Mouse (Mus musculus): Measurements from ENCODE around the gene Slc9a3.
A peak's percentile ranks its signal among the peaks of the same experiment; 100 is the strongest.

Gene Slc9a3

DNA sequence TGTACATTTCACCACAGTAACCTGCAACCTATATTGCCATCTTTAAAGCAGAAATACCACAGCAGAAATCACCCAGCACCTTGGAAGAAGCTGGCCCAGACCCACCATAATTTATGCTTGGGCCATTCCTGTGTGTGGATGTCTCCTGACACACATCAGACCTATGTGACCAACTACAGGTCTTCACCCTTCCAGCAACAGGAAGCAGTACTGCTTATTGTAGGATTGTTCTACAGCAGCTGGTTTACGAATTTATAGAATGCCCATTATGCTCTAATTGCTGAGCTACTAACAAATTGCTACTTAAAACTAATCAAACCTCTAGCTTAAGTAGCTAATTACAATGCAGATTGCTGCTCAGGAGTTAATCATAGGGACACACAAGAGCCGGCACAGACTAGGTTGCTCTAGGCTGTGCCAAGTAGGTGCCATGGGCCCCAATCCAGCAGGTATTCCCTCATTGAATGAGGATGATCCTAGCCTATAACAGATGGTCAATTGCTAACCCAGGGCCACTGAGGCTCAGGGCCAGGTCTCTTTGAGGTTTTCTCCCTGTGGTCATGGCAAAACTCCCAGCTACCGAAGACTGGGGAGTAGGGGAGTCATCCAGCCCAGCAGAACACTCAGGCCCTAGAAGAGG is 24.8 kb downstream of the Slc9a3 start:
- no peak for DNase-seq (ENCODE audit: low read depth)

DNA sequence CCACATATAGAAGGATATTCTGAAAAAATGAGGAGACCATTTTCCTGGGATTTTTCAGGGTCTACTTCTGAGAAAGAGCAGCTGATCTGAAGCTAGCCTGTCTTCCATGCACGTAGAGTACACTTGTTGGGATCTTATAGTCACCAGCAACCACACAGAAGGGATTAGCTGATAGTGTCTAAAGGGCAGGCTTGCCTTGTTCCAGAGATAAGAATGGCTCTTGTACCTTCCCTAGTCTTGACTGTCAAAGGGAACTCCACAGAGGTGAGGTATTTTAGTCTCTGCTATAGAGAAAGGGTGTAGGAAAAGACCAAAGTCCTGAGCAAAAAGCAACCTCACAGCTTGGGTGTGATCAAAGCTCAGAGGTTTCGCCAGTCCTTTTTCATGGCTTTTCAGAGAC is 26.1 kb downstream of the Slc9a3 start:
- DNase-seq (ENCODE audit: low read depth) = no peak

DNA sequence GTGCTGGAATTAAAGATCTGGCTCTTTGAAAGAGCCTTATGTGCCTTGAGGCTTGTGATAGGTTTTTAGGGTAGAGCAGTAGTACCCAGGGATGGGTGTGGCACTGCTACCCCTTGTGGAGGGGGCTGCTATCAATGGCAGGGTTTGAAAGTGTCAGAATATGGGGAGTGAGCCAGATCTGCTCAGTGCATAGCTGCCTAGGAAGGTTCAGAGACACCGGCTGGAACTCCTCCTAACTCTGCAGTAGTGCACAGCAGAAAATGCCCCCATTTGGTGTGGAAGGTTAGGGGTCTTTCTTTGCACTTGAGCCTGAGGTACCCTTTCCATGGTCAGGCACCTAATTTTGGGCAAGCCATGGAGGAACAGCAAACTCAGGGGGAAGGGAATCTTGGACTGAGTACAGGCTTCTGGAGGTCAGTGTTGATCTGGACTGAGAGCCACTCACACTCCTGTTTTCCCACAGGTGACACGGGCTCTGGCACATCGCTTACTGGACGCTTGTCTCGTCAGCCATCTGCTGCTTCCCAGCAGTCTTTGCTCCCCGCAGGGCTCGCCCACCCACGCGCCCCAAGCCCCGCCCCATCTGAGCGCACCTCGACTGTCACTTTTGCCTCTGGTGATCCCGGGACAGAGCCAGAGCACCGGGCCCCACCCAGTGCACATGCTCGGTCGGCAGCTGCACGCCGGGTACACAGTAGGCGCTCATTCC is 45.2 kb downstream of the Slc9a3 start:
- DNase-seq (ENCODE audit: low read depth) = no peak

DNA sequence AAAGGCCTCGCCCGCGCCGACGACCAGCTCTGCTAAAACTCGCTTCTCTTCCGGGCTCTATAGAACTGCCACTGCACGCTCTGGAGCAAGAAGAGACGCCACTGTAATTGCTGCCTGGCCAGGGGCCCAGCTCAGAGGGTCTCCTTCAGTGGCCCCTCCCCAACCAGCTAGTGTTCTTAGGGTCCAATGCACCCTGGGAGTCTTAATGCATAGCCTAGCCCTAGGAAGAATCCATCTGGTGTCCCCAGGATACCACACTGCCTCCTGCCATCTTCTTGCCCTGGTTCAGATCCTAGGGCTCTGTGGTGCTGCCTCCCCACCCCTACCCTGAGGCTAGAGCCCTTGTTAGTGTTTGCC is 45.8 kb downstream of the Slc9a3 start:
- no peak for DNase-seq (ENCODE audit: low read depth)

DNA sequence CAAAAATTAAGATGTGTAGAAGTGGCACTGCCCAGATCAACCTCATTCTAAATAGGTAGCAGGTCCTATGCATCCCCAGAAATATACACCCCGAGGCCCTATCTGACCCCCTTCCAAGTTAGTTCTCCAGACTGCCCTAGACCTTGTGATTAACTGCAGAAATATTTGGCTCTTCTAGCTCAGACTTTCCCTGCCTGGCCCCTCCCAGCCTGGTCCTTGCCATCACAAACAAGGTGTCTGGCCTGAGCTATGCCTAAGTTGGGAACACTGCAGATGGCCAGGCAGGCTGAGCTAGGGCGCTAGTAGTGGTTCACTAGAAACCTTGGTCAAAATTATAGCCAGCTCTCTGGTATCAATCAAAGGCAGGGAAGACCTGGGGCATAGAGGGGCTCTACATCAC is 46.2 kb downstream of the Slc9a3 start:
- no peak for DNase-seq (ENCODE audit: low read depth)

DNA sequence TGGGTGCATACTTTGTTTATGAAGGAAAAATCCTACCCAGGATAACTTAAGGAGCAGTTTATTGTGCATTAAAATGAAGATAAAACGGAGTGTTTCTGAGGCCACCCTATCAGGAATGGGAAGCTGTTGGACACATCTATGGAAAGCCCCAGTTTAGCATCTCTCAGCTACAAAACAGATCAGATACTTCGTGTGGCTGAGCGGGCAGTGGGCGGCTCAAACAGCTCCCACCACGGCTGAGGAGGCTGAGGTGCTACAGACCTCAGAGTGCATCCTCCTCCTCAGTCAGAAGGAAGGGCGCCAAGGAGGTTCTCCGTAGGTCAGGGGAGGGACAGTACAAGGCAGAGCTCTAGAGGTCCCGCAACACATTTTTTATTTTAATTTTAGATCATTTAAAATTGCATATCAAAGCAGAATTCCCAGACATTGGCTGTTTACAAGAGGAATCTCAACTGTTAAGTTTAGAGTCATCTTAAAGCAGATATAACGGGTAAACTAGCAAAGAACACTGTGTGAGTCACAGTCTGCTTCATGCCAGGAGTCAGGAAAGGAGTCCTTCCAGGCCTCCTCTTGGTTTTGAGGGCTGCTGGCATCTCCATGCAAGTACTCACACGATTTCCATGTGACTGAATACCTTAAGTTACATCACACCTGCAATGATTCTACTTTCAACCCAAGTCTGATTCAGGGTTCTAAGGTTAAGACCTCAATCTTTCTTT is 48.3 kb downstream of the Slc9a3 start:
- DNase-seq (ENCODE audit: low read depth) = no peak

DNA sequence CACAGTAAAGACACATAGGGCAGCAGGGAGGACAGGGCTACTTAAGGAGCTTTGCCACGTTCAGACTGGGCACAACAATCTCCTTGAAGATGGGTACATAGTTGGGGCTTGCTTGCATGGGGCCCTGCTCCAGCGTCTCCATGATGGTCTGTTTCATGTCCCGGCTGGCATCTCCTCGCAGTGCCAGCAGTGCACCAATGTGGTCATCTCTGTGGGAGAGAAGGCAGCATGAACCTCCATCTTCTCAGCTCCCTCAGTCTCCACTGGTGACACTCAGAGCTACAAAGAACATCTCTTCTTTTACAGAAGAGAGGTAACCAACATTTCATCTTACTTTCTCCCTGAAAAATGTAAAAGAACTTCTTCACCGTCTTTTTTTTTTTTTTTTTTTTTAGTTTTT is 50.8 kb downstream of the Slc9a3 start:
- no peak for DNase-seq (ENCODE audit: low read depth)

DNA sequence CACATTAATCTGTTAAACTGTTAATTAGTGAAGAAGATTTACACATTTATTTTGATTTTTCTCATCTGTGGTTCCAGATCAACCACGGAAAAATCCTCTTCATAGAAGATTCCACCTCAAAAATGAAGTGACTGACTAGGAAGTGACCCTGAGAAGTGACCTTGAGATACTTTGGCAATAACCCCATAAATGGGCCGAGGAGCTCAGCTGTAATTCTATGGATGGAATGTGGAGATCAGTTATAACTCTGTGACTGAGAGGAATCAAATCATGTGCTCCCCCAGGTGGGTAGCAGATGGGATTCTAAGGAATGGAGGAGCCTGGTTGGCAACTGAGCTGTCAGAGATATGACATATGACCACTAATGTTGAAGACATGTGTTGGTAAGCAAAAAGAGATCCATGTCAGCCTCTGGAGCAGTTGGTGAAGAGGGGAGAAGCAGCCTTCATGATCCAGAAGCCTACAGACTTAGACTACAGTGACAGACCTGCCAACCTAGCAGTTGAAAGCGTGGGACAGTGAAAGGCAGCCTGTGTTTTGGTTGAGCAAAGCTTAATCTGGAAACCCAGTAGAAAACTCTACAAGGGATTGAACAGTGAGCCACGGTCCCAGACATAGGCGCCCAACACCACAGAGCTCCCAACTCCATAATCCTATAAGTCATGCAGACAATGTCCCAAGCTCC is 61.9 kb downstream of the Slc9a3 start:
- no peak for DNase-seq (ENCODE audit: low read depth)

DNA sequence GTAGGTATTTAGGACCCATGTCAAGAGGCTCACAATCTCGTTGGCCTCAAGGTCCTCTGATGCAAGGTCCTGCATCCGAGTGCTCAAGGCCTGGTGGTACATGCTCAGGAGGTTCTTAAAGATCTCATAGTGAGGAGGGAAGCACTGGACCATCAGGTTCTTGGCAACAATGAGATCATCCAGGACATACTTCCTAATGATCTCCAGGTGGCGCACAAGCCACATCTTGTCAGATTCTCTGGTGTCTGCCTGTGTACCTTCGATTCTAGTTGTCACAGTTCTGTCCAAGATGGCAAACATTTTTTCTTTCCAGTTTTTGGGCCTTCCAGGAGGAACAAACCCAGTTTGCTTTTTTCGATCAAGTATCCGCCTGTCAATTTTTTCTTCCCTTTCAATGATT is 71.4 kb downstream of the Slc9a3 start:
- peak; percentile 54 for DNase-seq (ENCODE audit: low read depth)

DNA sequence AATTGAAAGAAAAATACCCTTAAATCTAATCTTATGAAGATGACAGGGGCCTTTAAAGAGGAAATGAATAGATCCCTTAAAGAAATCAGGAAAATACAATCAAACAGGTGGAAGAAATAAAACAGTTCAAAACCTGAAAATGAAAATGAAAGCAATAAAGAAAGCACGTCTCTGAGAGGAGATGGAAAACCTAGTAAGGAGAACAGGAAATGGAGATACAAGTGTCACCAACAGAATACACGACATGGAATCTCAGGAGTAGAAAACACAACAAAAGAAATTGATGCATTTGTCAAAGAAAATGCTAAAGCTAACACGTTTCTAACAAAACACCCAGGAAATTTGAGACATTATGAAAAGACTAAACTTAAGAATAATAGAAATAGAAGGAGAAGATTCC is 75.2 kb downstream of the Slc9a3 start:
- DNase-seq (ENCODE audit: low read depth) = no peak

DNA sequence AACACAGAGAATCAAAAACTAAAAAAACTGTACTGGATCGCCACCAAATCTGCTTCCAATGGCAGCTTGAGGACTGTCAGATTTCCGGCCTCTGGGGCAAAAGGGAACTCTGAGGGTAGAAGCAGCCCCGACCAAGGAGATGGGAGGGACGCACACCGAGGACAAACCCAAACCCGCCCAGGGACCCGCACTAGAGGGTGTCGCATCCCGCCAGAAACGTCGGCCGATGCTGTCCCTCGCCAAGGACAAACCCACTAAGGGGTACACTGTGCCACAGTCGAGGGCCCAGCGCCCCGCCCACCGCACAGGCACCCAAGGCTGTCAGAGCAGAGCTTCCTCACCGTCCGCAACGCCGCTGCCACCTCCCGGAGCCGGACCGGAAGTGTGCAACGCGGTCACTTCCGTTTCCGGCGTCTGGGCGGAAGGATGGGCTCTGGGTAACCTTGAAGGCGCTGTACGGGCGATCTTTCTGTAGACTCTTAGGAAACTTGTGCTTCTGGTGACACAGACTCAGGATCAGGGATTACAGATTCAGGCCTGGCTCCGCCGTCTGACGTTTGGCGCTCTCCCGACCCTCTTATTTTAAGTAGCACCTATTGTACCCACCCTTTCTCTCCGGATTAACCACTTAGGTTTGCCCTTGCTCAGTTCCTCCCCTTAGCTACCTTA is 87.2 kb downstream of the Slc9a3 start, which contains the start of gene Exoc3:
Exoc3 (minus strand) TSS at position 416 of the 669 bp plus-strand sequence.
- peak; percentile 91 for DNase-seq (ENCODE audit: low read depth)

DNA sequence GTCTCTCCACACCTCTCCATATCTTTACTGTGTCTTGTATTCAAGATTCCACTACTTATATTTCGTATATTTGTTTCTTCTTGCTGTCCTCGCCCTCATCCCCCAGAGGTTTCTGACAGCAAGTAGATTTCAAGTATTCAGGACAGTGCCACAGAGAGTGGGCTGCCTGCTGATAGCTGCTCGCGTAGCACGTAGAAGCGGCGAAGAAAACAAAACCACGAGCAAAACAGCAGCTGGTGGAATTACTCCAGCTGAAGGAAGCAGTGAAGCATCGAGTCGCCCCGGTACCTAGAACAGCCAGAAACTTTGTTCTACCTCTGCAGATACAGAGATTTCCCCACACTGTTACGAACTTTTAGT is 87.7 kb downstream of the Slc9a3 start:
- DNase-seq (ENCODE audit: low read depth) = no peak

DNA sequence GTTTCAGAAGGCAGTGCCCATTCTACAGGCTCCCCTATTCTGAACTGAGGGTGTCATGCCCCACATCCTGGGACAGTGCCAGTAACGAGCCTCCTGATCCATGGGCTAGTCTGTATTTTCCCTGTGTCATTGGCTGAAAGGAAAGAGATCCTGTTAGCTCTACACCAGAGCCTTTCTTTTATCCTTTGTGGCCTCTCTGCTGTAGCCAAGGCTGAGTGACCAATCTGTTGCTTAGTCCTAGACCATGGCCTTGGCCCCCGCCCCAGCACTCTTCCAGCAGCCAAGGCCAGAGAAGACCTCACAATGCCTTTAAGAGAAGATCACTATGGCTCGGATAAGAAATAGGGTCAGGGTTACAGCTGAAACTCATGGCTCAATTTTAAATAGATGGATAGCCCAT is 97.2 kb downstream of the Slc9a3 start:
- no peak for DNase-seq (ENCODE audit: low read depth)

Data from 416B (cell line).